Mouse (Mus musculus): ENCODE measurements at regions not wholly inside any gene's neighbourhood (a gene's known extent, or its start where the extent isn't known, plus 50 kb on each side); places are given as distances from the start of the nearest gene placed in this dataset.

DNA sequence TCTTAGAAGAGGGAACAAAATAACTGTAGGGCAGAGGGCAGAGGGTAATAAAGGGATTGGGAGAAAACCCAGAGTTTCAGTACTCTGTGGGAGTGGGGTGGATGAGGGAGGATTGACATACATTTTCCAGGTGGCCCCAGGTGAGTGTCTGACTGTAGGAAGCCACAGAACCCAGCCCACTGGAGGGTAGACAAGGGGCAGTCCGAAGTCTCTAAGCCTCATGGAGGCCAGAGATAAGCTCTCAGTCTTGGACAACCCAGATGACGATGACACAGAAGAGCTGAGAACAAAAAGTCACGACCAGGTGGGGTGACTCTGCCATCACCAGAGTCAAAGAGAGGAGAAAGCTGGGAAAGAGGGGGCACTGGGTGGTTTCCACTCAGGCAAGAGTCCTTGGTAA, 70.8 kb downstream of the 5530400C23Rik start:
- POLR2A ChIA-PET, result interaction anchor here (0.6 kb wide), 1 partner anchor 1245 kb away, joined by 3 read pairs; no protein-coding TSS in a partner anchor
- no peak for ATAC-seq
- no peak for TF ChIP-seq CTCF (IDR thresholded peaks at IDR 0.05)
- DNase-seq (ENCODE audit: low read depth, low spot score), result no peak
- CTCF ChIA-PET, result no interaction called here
- in situ Hi-C loops (cut with MboI; ENCODE audit: low pct_unique_long_range_greater_than_20kb), result loop anchor here (10.0 kb wide), 1 partner anchor 58 kb away; no protein-coding TSS in a partner anchor
- H3K27me3 ChIP-seq, result no peaks in the 10 kb centered on the region
